Mouse (Mus musculus): ENCODE measurements around the gene Ppm1l. TPM values are rescaled to one million over a fixed set of nuclear protein-coding genes. Genes with fewer than 3 reads are reported as not detected.

Ppm1l gene
- polyA plus RNA-seq, 2 experiments: 7.1 to 12.2 TPM

DNA sequence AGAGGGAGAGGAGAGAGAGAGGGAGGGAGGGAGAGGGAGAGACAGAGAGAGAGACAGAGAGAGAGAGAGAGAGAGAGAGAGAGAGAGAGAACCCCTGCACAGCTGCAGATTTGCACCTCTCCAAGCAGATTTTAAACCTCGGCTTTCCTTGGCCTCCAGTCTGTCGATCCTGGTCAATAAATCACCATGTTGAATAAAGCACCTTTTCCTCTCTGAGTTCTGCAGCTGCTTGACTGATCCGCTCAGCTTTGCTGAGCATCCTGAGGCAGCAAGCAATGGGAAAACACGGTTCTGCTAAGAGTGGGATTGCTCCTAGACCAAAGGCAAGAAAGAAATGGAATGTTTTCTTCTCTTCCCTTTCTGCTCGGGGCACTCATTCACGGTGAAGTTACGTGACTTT lies 195.7 kb downstream of the Ppm1l start:
- Histone ChIP-seq H3K27me3 (ENCODE audit: control insufficient read depth, insufficient read depth, low read length) (no peaks in the 10 kb centered on the region), H3K9ac (ENCODE audit: low read depth, low read length, severe bottlenecking) (no peak overlapping the region), H3K4me2 (replicated peaks; ENCODE audit: low read depth, low read length, severe bottlenecking) (no peak overlapping the region), H3K36me3 (ENCODE audit: control insufficient read depth, insufficient read depth, low read length) (no peaks in the 10 kb centered on the region), H3K27ac (replicated peaks; ENCODE audit: low read depth, low read length) (0 out of 2 replicates have a peak overlapping the region, but pooled peaks have one; percentile 9), H3K4me1 (ENCODE audit: control insufficient read depth, insufficient read depth, low read length) (peaks cover 14% of the 10 kb centered on the region), H3K4me3 (replicated peaks; ENCODE audit: low read length) (no peak overlapping the region), H3K9me3 (ENCODE audit: control insufficient read depth, low read length) (no peaks in the 10 kb centered on the region)
- no peak for ATAC-seq (ENCODE audit: low FRiP score, low read depth)
- no peak for DNase-seq (ENCODE audit: low spot score)
- 17% methylated on average over 7 of the region's 7 CpGs for WGBS
- TF ChIP-seq POLR2A (IDR thresholded peaks at IDR 0.05; ENCODE audit: borderline replicate concordance, extremely low read depth, insufficient read depth, insufficient read length): no peak

DNA sequence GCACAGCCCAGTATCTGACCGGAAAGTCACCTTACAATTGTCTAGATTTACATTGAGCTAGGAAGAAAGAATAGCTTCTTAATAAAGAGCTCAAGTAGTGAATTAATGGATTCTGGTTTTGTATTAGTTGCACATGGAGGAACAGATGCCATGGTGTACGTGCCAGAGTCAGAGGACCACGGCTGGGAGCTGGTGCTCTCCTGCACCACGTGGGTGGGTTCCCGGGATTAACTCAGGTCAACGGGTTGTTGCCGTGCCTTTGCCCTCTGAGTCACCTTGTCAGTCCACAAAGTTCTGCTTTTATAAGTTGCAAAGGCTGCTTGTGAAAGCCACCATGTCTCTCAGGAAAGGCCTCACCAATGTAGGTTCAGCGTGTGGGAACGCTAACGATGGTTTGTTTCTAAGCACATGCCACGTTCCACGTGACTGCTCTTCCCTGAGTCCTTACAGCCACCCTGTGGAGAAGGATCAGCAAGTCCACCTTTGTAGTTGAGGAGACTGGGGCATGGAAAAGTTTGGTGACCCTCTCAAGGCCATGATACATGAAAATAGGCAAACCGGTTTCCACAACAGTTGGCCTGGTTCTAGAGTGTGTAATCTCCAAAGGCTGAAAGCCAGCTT lies 199.2 kb downstream of the Ppm1l start:
- Histone ChIP-seq H3K27me3 (ENCODE audit: control insufficient read depth, insufficient read depth, low read length) (no peaks in the 10 kb centered on the region), H3K4me2 (replicated peaks; ENCODE audit: low read depth, low read length, severe bottlenecking) (no peak overlapping the region), H3K9ac (ENCODE audit: low read depth, low read length, severe bottlenecking) (no peak overlapping the region), H3K4me1 (ENCODE audit: control insufficient read depth, insufficient read depth, low read length) (peaks cover 38% of the 10 kb centered on the region), H3K36me3 (ENCODE audit: control insufficient read depth, insufficient read depth, low read length) (no peaks in the 10 kb centered on the region), H3K9me3 (ENCODE audit: control insufficient read depth, low read length) (no peaks in the 10 kb centered on the region), H3K4me3 (replicated peaks; ENCODE audit: low read length) (no peak overlapping the region), H3K27ac (replicated peaks; ENCODE audit: low read depth, low read length) (no peak overlapping the region)
- DNase-seq (ENCODE audit: low spot score) (no peak), ATAC-seq (ENCODE audit: low FRiP score, low read depth) (no peak)
- WGBS: 40% methylated on average over 13 of the region's 13 CpGs
- TF ChIP-seq POLR2A (IDR thresholded peaks at IDR 0.05; ENCODE audit: borderline replicate concordance, extremely low read depth, insufficient read depth, insufficient read length): no peak

DNA sequence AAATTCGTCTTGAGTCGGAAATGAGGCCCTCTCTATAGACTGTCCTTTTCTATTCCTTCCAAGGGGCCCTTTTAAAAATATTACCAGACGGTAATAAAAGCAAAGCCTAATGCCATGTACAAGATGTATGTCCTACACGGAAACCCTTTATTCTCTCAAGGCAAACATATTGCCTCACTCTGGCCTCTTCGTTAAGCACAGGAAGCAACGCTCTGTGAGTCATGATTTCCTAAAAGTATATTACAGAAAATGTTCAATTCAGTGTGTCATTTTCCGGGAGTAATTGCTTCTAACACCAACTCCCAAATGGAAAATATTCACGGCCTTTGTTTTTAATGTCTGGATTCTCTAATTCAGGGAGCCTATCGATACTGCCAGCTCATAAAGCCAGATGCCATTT lies 202.5 kb downstream of the Ppm1l start:
- Histone ChIP-seq H3K27me3 (ENCODE audit: control insufficient read depth, insufficient read depth, low read length) (no peaks in the 10 kb centered on the region), H3K27ac (replicated peaks; ENCODE audit: low read depth, low read length) (peak overlapping the region; percentile 63), H3K4me3 (replicated peaks; ENCODE audit: low read length) (no peak overlapping the region), H3K4me2 (replicated peaks; ENCODE audit: low read depth, low read length, severe bottlenecking) (no peak overlapping the region), H3K9me3 (ENCODE audit: control insufficient read depth, low read length) (no peaks in the 10 kb centered on the region), H3K36me3 (ENCODE audit: control insufficient read depth, insufficient read depth, low read length) (no peaks in the 10 kb centered on the region), H3K9ac (ENCODE audit: low read depth, low read length, severe bottlenecking) (no peak overlapping the region), H3K4me1 (ENCODE audit: control insufficient read depth, insufficient read depth, low read length) (peaks cover 29% of the 10 kb centered on the region)
- DNase-seq (ENCODE audit: low spot score) (peak; percentile 33), ATAC-seq (ENCODE audit: low FRiP score, low read depth) (no peak)
- TF ChIP-seq POLR2A (IDR thresholded peaks at IDR 0.05; ENCODE audit: borderline replicate concordance, extremely low read depth, insufficient read depth, insufficient read length): no peak
- WGBS: 29% methylated on average over 9 of the region's 9 CpGs

DNA sequence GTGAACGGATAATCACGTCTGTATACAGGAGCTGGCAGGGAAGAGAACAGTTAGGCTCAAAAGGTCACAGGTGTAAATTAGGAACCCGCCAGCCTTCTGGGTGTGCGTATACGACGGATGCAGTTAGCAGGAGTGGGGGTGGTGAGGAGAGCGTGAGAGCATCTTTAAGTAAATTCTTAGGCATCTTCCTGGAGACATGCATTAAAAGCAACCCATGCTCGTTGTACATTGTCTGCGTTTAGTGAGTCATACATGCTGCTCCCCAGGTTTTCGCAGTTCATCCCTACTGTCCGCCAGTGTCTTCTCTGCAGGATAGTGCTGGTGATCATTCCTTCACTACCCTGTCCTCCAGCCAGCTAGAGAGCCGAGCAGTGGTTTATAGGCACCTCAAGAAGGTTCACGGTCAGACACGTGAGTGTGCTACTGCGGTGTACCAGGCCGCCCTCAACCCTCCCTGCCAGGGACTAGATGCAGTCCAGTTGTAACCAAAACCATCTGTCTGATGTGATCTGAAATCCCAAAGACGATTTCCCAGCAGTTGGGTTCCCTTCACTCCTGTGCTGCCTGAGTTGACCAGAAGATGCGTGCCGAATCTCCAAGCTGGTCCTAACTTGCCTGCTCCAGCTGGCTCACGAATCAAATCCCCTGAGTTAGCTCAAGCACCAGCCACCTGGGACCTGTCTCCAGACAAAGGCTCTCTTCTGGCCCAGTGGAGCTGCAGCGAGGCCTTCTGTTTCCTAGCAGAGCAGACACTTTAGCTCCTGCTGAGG lies 203.3 kb downstream of the Ppm1l start:
- TF ChIP-seq POLR2A (IDR thresholded peaks at IDR 0.05; ENCODE audit: borderline replicate concordance, extremely low read depth, insufficient read depth, insufficient read length): no peak
- no peaks in the 10 kb centered on the region for H3K27me3 ChIP-seq (ENCODE audit: control insufficient read depth, insufficient read depth, low read length)
- no peaks in the 10 kb centered on the region for H3K9me3 ChIP-seq (ENCODE audit: control insufficient read depth, low read length)
- H3K36me3 ChIP-seq (ENCODE audit: control insufficient read depth, insufficient read depth, low read length): no peaks in the 10 kb centered on the region
- WGBS: 44% methylated on average over 21 of the region's 21 CpGs
- H3K27ac ChIP-seq (replicated peaks; ENCODE audit: low read depth, low read length): peak overlapping the region; percentile 63
- H3K4me1 ChIP-seq (ENCODE audit: control insufficient read depth, insufficient read depth, low read length): peaks cover 35% of the 10 kb centered on the region
- ATAC-seq (ENCODE audit: low FRiP score, low read depth) (peak; percentile 24; the same call in 1 of the 2 replicates), DNase-seq (ENCODE audit: low spot score) (peak; percentile 28)
- no peak overlapping the region; the same call in 1 of the 2 replicates for H3K4me2 ChIP-seq (replicated peaks; ENCODE audit: low read depth, low read length, severe bottlenecking)
- H3K9ac ChIP-seq (ENCODE audit: low read depth, low read length, severe bottlenecking): no peak overlapping the region
- no peak overlapping the region for H3K4me3 ChIP-seq (replicated peaks; ENCODE audit: low read length)

DNA sequence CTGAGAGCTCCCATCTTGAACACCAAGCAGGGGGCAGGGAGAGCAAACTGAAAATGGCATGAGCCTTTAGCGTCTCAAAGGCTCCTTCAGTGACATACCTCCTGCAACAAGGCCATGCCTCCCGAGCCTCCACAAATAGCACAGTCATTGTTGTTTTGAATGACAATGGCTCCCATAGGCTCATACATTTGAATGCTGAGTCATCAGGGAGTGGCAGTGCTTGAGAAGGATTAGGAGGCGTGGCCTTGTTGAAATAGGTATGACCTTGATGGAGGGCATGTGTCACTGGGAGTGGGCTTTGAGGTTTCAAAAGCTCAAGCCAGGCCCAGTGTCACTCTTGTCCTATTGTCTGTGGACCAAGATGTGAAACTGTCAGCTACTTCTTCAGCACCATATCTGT lies 205.6 kb downstream of the Ppm1l start:
- peaks cover 33% of the 10 kb centered on the region for H3K4me1 ChIP-seq (ENCODE audit: control insufficient read depth, insufficient read depth, low read length)
- H3K9me3 ChIP-seq (ENCODE audit: control insufficient read depth, low read length): no peaks in the 10 kb centered on the region
- WGBS: 97% methylated on average over 3 of the region's 3 CpGs
- H3K4me3 ChIP-seq (replicated peaks; ENCODE audit: low read length): no peak overlapping the region
- DNase-seq (ENCODE audit: low spot score) (no peak), ATAC-seq (ENCODE audit: low FRiP score, low read depth) (no peak)
- no peak overlapping the region for H3K27ac ChIP-seq (replicated peaks; ENCODE audit: low read depth, low read length)
- H3K27me3 ChIP-seq (ENCODE audit: control insufficient read depth, insufficient read depth, low read length): no peaks in the 10 kb centered on the region
- no peaks in the 10 kb centered on the region for H3K36me3 ChIP-seq (ENCODE audit: control insufficient read depth, insufficient read depth, low read length)
- H3K4me2 ChIP-seq (replicated peaks; ENCODE audit: low read depth, low read length, severe bottlenecking): no peak overlapping the region
- no peak for TF ChIP-seq POLR2A (IDR thresholded peaks at IDR 0.05; ENCODE audit: borderline replicate concordance, extremely low read depth, insufficient read depth, insufficient read length)
- H3K9ac ChIP-seq (ENCODE audit: low read depth, low read length, severe bottlenecking): no peak overlapping the region

All from limb, embryonic 14.5 days (tissue).